Mouse (Mus musculus) brain, embryonic 14.5 days (tissue): ENCODE measurements around the gene Sipa1l2.

Experiments used
- CTCF ChIP-seq: fragments of 200-500 bp; IDR thresholded peaks from 2 replicates; pipeline ENCODE4 v1.5.1; 2012; ENCODE audit warnings: inconsistent platforms, mild to moderate bottlenecking, moderate library complexity, borderline replicate concordance; ENCODE audit not compliant: insufficient read depth, insufficient read length; ENCODE audit errors: extremely low read depth
- POLR2A ChIP-seq: fragments of 200-500 bp; IDR thresholded peaks from 2 replicates; pipeline ENCODE4 v1.6.1; 2012; ENCODE audit warnings: mild to moderate bottlenecking, inconsistent platforms, borderline replicate concordance; ENCODE audit not compliant: poor library complexity, insufficient read depth, insufficient read length, severe bottlenecking; ENCODE audit errors: extremely low read depth

DNA sequence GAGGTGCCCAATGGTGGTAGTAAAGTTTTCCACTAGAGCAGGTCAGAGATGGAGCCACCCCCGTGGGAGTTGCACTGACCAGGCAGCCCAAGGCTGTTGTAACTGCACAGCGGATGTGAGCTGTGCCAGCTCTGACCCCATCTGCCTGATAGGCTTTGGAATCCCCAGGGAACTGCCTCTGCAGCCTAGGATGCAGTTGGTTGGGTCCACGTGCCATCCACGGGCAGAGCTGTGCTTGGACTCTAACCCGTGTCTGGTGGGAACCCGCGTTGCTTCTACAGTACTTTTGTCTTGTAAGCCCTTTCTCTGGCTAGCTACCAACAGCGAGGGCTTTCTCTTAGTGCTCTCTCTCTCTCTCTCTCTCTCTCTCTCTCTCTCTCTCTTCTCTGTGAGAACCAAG lies 36.7 kb downstream of the Sipa1l2 start:
- TF ChIP-seq POLR2A (no peak), CTCF (no peak)
